Mouse (Mus musculus): ENCODE results near the gene H2afx. TPM values are rescaled to one million over a fixed set of nuclear protein-coding genes. Genes with fewer than 3 reads are reported as not detected.
"Not testable (repeated sequence)": the region's sequence is repeated elsewhere in the genome, so short reads cannot be mapped to it uniquely, and the experiment has no call there.

The H2afx gene
- total RNA-seq, 2 experiments from 2014 or later, result 90.9 to 205 TPM

GRCm38 (mm10) chr9:44336513-44336912 lies 2.0 kb downstream of the H2afx start:
- ATAC-seq (replicated peaks; ENCODE audit: low FRiP score, low TSS enrichment, poor library complexity, severe bottlenecking), result not testable (repeated sequence)

GRCm38 (mm10) chr9:44336964-44337363 lies 2.5 kb downstream of the H2afx start:
- no peak for ATAC-seq (replicated peaks; ENCODE audit: low FRiP score, low TSS enrichment, poor library complexity, severe bottlenecking)

- ATAC-seq (replicated peaks; ENCODE audit: low FRiP score, low TSS enrichment, poor library complexity, severe bottlenecking), result no peak
Observed at GRCm38 (mm10) chr9:44337436-44338169, 3.1 kb downstream of the H2afx start.

- ATAC-seq (replicated peaks; ENCODE audit: low FRiP score, low TSS enrichment, poor library complexity, severe bottlenecking), result no peak
Observed at GRCm38 (mm10) chr9:44338574-44338973, 4.1 kb downstream of the H2afx start.

- no peak for ATAC-seq (replicated peaks; ENCODE audit: low FRiP score, low TSS enrichment, poor library complexity, severe bottlenecking)
Observed at GRCm38 (mm10) chr9:44341487-44341886, 7.0 kb downstream of the H2afx start.

- peak; percentile 69 for ATAC-seq (replicated peaks; ENCODE audit: low FRiP score, low TSS enrichment, poor library complexity, severe bottlenecking)
Observed at GRCm38 (mm10) chr9:44342173-44342572, 7.7 kb downstream of the H2afx start.

- no peak for ATAC-seq (replicated peaks; ENCODE audit: low FRiP score, low TSS enrichment, poor library complexity, severe bottlenecking)
Observed at GRCm38 (mm10) chr9:44342605-44343004, 8.1 kb downstream of the H2afx start.

- peak; percentile 80 for ATAC-seq (replicated peaks; ENCODE audit: low FRiP score, low TSS enrichment, poor library complexity, severe bottlenecking)
Observed at GRCm38 (mm10) chr9:44343290-44343689, 8.8 kb downstream of the H2afx start.

GRCm38 (mm10) chr9:44343781-44344421 lies 9.4 kb downstream of the H2afx start, which contains the start of gene Hmbs:
TSS of gene Hmbs (minus strand) at chr9:44344228.
- peak; percentile 61 for ATAC-seq (replicated peaks; ENCODE audit: low FRiP score, low TSS enrichment, poor library complexity, severe bottlenecking)

- ATAC-seq (replicated peaks; ENCODE audit: low FRiP score, low TSS enrichment, poor library complexity, severe bottlenecking), result no peak
Observed at GRCm38 (mm10) chr9:44345570-44346433, 11.3 kb downstream of the H2afx start.

GRCm38 (mm10) chr9:44347166-44347565 lies 12.7 kb downstream of the H2afx start:
- ATAC-seq (replicated peaks; ENCODE audit: low FRiP score, low TSS enrichment, poor library complexity, severe bottlenecking), result no peak

- ATAC-seq (replicated peaks; ENCODE audit: low FRiP score, low TSS enrichment, poor library complexity, severe bottlenecking), result no peak
Observed at GRCm38 (mm10) chr9:44347621-44348020, 13.1 kb downstream of the H2afx start.

- ATAC-seq (replicated peaks; ENCODE audit: low FRiP score, low TSS enrichment, poor library complexity, severe bottlenecking), result no peak
Observed at GRCm38 (mm10) chr9:44348546-44348945, 14.1 kb downstream of the H2afx start.

GRCm38 (mm10) chr9:44351396-44351795 lies 16.9 kb downstream of the H2afx start:
- ATAC-seq (replicated peaks; ENCODE audit: low FRiP score, low TSS enrichment, poor library complexity, severe bottlenecking), result no peak

- ATAC-seq (replicated peaks; ENCODE audit: low FRiP score, low TSS enrichment, poor library complexity, severe bottlenecking), result no peak
Observed at GRCm38 (mm10) chr9:44352337-44352736, 17.8 kb downstream of the H2afx start.

GRCm38 (mm10) chr9:44353142-44353541 lies 18.6 kb downstream of the H2afx start:
- no peak for ATAC-seq (replicated peaks; ENCODE audit: low FRiP score, low TSS enrichment, poor library complexity, severe bottlenecking)

GRCm38 (mm10) chr9:44357207-44357606 lies 22.7 kb downstream of the H2afx start:
- ATAC-seq (replicated peaks; ENCODE audit: low FRiP score, low TSS enrichment, poor library complexity, severe bottlenecking), result 0 out of 2 replicates have a peak, but pooled peaks have one; percentile 38

- ATAC-seq (replicated peaks; ENCODE audit: low FRiP score, low TSS enrichment, poor library complexity, severe bottlenecking), result peak; percentile 93
Observed at GRCm38 (mm10) chr9:44361190-44361917, 26.9 kb downstream of the H2afx start, which contains the start of gene Vps11. TSS of gene Vps11 (minus strand) at chr9:44361670.

GRCm38 (mm10) chr9:44361931-44362330 lies 27.4 kb downstream of the H2afx start:
- ATAC-seq (replicated peaks; ENCODE audit: low FRiP score, low TSS enrichment, poor library complexity, severe bottlenecking), result not testable (repeated sequence)

Measured in megakaryocyte-erythroid progenitor cell, adult 5-6 weeks (primary cell).